Mouse (Mus musculus) intestine, embryonic 16.5 days (tissue): ENCODE results near the gene Arhgef18. TPM values are rescaled to one million over a fixed set of nuclear protein-coding genes. Genes with fewer than 3 reads are reported as not detected.

Experiments
- ATAC-seq: fragments of 200-750 bp; cut with Nextera tagmentation; 2 replicates; pipeline ENCODE4 v1.8.0; 2017; ENCODE audit warnings: moderate TSS enrichment, moderate library complexity
- H3K27ac ChIP-seq: fragments of 300-500 bp; sonication (generic); 2 replicates; pipeline ENCODE4 v1.5.1; 2014; ENCODE audit warnings: mild to moderate bottlenecking, low read length
- H3K27me3 ChIP-seq: fragments of 300-500 bp; sonication (generic); replicated peaks from 2 replicates; pipeline ENCODE4 v1.6.1; 2014; ENCODE audit warnings: low read length, control low read depth, mixed read lengths; ENCODE audit not compliant: control insufficient read depth, insufficient read depth
- H3K36me3 ChIP-seq: fragments of 300-500 bp; sonication (generic); 2 replicates; pipeline ENCODE4 v1.6.1; 2014; ENCODE audit warnings: low read length, control low read depth; ENCODE audit not compliant: control insufficient read depth, insufficient read depth
- H3K4me1 ChIP-seq: fragments of 300-500 bp; sonication (generic); 2 replicates; pipeline ENCODE4 v1.6.1; 2014; ENCODE audit warnings: low read length, control low read depth, mixed read lengths; ENCODE audit not compliant: control insufficient read depth, insufficient read depth
- H3K4me2 ChIP-seq: fragments of 300-500 bp; sonication (generic); 2 replicates; pipeline ENCODE4 v1.6.1; 2014; ENCODE audit warnings: low read depth, low read length, control low read depth
- H3K4me3 ChIP-seq: fragments of 300-500 bp; sonication (generic); 2 replicates; pipeline ENCODE4 v1.5.1; 2014; ENCODE audit warnings: mild to moderate bottlenecking, low read length
- H3K9ac ChIP-seq: fragments of 300-500 bp; sonication (generic); 2 replicates; pipeline ENCODE4 v1.6.1; 2014; ENCODE audit warnings: low read depth, low read length
- H3K9me3 ChIP-seq: fragments of 300-500 bp; sonication (generic); 2 replicates; pipeline ENCODE4 v1.6.1; 2016; ENCODE audit warnings: low read length, control low read depth; ENCODE audit not compliant: control insufficient read depth
- WGBS: fragments of 180-500 bp; shearing (Covaris S2); extraction: QIAGEN DNeasy Blood & Tissue Kit; methylation state at CpG from one replicate; pipeline ENCODE4 v1.1.7; 2014; 5-methylcytosine and 5-hydroxymethylcytosine counted together
- polyA plus RNA-seq: library from polyadenylated mRNA; unstranded; fragments of >200 nt; fragmentation: Nextera tagmentation; extraction: Ambion mirVana; gene quantifications from 2 replicates; pipeline ENCODE4 v1.2.1, GENCODE M21; 2015

The Arhgef18 gene
- polyA plus RNA-seq, 1 experiment from 2014 or later = 8.4 TPM

- WGBS = 81% methylated on average over 3 of the region's 3 CpGs
- no peaks in the 10 kb centered on the region for H3K4me1 ChIP-seq
These were observed 33.4 kb downstream of the Arhgef18 start for GRCm38 (mm10) chr8:3426211-3426610.

DNA sequence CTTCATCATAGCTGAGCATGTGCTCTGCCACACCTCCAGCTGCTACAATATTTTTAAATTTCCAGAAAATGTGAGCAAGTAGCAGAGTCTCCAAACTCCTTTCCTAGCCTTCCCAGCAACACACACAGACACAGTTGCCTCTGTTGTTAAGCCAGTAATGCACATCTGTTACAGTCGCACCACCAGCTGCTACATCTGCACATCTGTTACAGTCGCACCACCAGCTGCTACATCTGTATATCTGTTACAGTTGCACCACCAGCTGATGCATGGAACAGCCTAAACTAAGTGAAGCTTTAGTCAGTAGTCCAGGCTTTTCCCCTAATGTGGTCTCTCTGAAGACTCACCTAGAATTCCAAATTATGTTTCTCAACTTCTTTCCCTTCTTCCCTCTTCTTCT is 35.6 kb downstream of the Arhgef18 start:
- no peaks in the 10 kb centered on the region for H3K9me3 ChIP-seq
- H3K9ac ChIP-seq = no peak overlapping the region
- H3K27ac ChIP-seq = no peak overlapping the region
- peaks cover 7% of the 10 kb centered on the region; the same call in 1 of the 2 replicates for H3K36me3 ChIP-seq
- WGBS = 66% methylated on average over 2 of the region's 2 CpGs
- no peak overlapping the region for H3K4me3 ChIP-seq
- no peak for ATAC-seq
- no peaks in the 10 kb centered on the region for H3K4me1 ChIP-seq
- H3K4me2 ChIP-seq = no peak overlapping the region
- no peaks in the 10 kb centered on the region for H3K27me3 ChIP-seq

More at GRCm38 (mm10) chr8:3426211-3426610, 33.4 kb downstream of the Arhgef18 start:
- 0 out of 2 replicates have a peak, but pooled peaks have one; percentile 21 for ATAC-seq
- Histone ChIP-seq H3K36me3 (0 out of 2 replicates have a peak, but pooled peaks cover 4% of the 10 kb centered on the region), H3K9ac (no peak overlapping the region), H3K4me2 (no peak overlapping the region), H3K4me3 (no peak overlapping the region), H3K27ac (no peak overlapping the region), H3K27me3 (no peaks in the 10 kb centered on the region), H3K9me3 (no peaks in the 10 kb centered on the region)

DNA sequence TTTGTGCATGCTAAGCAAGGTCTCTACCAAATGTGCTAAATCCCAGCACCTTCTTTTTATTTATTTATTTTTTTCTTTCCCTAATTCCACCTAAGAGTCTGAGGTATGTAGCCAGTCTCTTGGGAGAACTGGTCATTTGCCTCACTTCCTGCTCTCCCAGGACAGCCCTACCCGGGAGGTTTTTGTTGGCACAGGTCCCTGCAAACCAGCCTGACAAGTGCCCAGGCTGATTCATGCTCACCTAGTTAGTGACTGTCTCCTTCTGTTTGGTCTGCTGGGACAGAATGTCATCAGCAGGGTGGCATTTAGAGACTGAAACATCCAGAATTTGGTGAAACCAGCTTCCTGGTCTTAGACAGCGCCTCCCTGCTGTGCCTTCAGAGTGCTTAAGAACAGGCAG is 37.2 kb downstream of the Arhgef18 start:
- 79% methylated on average over 2 of the region's 2 CpGs for WGBS
- H3K4me3 ChIP-seq = no peak overlapping the region
- H3K27me3 ChIP-seq = no peaks in the 10 kb centered on the region
- H3K4me2 ChIP-seq = no peak overlapping the region
- ATAC-seq = no peak
- peaks cover 8% of the 10 kb centered on the region; the same call in 1 of the 2 replicates for H3K36me3 ChIP-seq
- no peaks in the 10 kb centered on the region for H3K4me1 ChIP-seq
- H3K9me3 ChIP-seq = no peaks in the 10 kb centered on the region
- H3K9ac ChIP-seq = no peak overlapping the region
- no peak overlapping the region for H3K27ac ChIP-seq

GRCm38 (mm10) chr8:3431113-3431512 is 38.3 kb downstream of the Arhgef18 start:
- Histone ChIP-seq H3K4me2 (no peak overlapping the region), H3K27ac (no peak overlapping the region), H3K9ac (no peak overlapping the region), H3K9me3 (no peaks in the 10 kb centered on the region), H3K36me3 (peaks cover 15% of the 10 kb centered on the region), H3K27me3 (no peaks in the 10 kb centered on the region), H3K4me1 (no peaks in the 10 kb centered on the region), H3K4me3 (no peak overlapping the region)
- ATAC-seq = no peak
- WGBS = 79% methylated on average over 3 of the region's 3 CpGs

- no peak for ATAC-seq
- Histone ChIP-seq H3K27ac (no peak overlapping the region), H3K36me3 (peaks cover 28% of the 10 kb centered on the region), H3K27me3 (no peaks in the 10 kb centered on the region), H3K9ac (no peak overlapping the region), H3K9me3 (no peaks in the 10 kb centered on the region), H3K4me1 (no peaks in the 10 kb centered on the region), H3K4me2 (no peak overlapping the region), H3K4me3 (no peak overlapping the region)
- WGBS = 87% methylated on average over 5 of the region's 6 CpGs
These were observed 43.7 kb downstream of the Arhgef18 start for GRCm38 (mm10) chr8:3436492-3436891.

- no peak for ATAC-seq
- 78% methylated on average over 12 of the region's 12 CpGs for WGBS
- no peaks in the 10 kb centered on the region for H3K4me1 ChIP-seq
These were observed 46.7 kb downstream of the Arhgef18 start for GRCm38 (mm10) chr8:3439510-3439909.

GRCm38 (mm10) chr8:3449226-3449625 is 56.4 kb downstream of the Arhgef18 start:
- Histone ChIP-seq H3K27me3 (no peaks in the 10 kb centered on the region), H3K9me3 (no peaks in the 10 kb centered on the region), H3K4me1 (no peaks in the 10 kb centered on the region), H3K27ac (no peak overlapping the region), H3K4me2 (no peak overlapping the region), H3K9ac (no peak overlapping the region), H3K36me3 (peaks cover 22% of the 10 kb centered on the region), H3K4me3 (no peak overlapping the region)
- no peak for ATAC-seq
- 90% methylated on average over 2 of the region's 2 CpGs for WGBS

More at GRCm38 (mm10) chr8:3439510-3439909, 46.7 kb downstream of the Arhgef18 start:
- Histone ChIP-seq H3K27me3 (no peaks in the 10 kb centered on the region), H3K36me3 (peaks cover 25% of the 10 kb centered on the region), H3K9ac (no peak overlapping the region), H3K9me3 (no peaks in the 10 kb centered on the region), H3K4me3 (no peak overlapping the region), H3K4me2 (no peak overlapping the region), H3K27ac (no peak overlapping the region)

DNA sequence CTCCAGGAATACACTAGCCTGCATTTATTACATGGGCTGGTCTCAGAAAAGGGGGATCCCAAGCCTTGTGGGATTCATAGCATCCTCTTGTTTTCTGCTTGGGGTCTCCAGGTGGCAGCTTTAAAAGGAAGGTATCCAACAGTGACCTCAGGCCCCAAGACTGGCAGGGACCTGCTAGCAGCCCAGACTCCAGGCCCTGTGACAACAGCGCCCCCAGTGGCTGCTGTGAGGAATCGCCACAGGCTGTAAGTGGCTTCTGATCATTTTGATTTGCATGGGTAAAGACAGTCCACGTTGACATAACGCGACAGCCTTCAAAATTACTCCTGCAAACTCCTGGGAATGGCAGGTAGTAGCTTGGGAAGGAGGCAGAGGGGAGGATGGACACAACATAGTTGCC is 57.9 kb downstream of the Arhgef18 start:
- H3K27me3 ChIP-seq = no peaks in the 10 kb centered on the region
- H3K36me3 ChIP-seq = peaks cover 25% of the 10 kb centered on the region
- no peak overlapping the region for H3K4me3 ChIP-seq
- 30% methylated on average over 5 of the region's 5 CpGs for WGBS
- H3K4me1 ChIP-seq = no peaks in the 10 kb centered on the region
- peak; percentile 62; the same call in 1 of the 2 replicates for ATAC-seq
- H3K9ac ChIP-seq = no peak overlapping the region
- H3K9me3 ChIP-seq = no peaks in the 10 kb centered on the region
- H3K4me2 ChIP-seq = no peak overlapping the region
- H3K27ac ChIP-seq = no peak overlapping the region

DNA sequence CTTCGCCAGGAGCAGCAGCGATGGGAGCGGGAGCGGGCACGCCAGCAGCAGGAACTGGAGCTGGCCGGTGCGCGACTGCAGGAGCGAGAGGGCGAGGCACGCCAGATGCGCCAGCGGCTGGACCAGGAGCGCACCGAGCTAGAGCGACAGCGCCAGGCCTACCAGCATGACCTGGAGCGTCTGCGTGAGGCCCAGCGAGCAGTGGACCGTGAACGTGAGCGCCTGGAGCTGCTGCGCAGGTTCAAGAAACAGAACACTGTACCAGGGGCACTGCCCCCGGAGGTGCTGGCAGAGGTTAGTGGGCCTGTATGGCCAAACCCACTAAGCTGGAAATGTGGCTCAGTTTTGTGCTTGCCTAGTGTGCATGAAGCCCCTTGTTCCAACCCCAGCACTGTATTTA is 59.2 kb downstream of the Arhgef18 start:
- no peak overlapping the region for H3K4me2 ChIP-seq
- no peak overlapping the region for H3K4me3 ChIP-seq
- H3K9ac ChIP-seq = no peak overlapping the region
- WGBS = 96% methylated on average over 25 of the region's 25 CpGs
- peaks cover 31% of the 10 kb centered on the region for H3K36me3 ChIP-seq
- no peak overlapping the region for H3K27ac ChIP-seq
- no peak for ATAC-seq
- no peaks in the 10 kb centered on the region for H3K4me1 ChIP-seq
- no peaks in the 10 kb centered on the region for H3K27me3 ChIP-seq
- H3K9me3 ChIP-seq = no peaks in the 10 kb centered on the region

DNA sequence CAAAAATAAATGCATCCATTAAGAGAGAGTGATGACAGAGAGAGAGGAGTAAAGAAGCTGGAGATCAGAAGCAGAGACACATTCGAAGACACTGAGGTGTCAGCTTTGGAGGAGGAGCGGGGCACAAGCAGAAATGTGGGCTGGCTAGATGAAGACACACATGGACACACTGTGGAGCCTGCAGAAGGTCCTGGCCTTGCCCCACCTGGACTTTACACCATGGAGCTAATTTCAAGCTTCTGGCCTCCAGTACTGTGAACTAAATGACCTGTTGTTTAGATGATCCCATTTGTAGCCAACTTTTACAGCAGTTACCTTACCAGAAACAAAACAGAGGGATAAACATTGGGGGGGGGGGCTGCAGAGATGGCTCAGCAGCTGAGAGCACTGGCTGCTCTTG is 70.4 kb downstream of the Arhgef18 start:
- no peaks in the 10 kb centered on the region for H3K27me3 ChIP-seq
- WGBS = 87% methylated on average over 2 of the region's 2 CpGs
- no peak for ATAC-seq

More for the DNA sequence above, 70.4 kb downstream of the Arhgef18 start:
- Histone ChIP-seq H3K9ac (no peak overlapping the region), H3K27ac (no peak overlapping the region), H3K4me1 (peaks cover 6% of the 10 kb centered on the region), H3K4me2 (no peak overlapping the region), H3K4me3 (no peak overlapping the region), H3K36me3 (no peaks in the 10 kb centered on the region), H3K9me3 (no peaks in the 10 kb centered on the region)
